Mouse (Mus musculus) cerebellum, adult 18-20 months (tissue): ENCODE data around the gene Wdr91.

Source experiments
- DNase-seq, 2 experiments: peaks; one replicate each; pipeline ENCODE4 v3.0.0; 2021

The Wdr91 gene

DNA sequence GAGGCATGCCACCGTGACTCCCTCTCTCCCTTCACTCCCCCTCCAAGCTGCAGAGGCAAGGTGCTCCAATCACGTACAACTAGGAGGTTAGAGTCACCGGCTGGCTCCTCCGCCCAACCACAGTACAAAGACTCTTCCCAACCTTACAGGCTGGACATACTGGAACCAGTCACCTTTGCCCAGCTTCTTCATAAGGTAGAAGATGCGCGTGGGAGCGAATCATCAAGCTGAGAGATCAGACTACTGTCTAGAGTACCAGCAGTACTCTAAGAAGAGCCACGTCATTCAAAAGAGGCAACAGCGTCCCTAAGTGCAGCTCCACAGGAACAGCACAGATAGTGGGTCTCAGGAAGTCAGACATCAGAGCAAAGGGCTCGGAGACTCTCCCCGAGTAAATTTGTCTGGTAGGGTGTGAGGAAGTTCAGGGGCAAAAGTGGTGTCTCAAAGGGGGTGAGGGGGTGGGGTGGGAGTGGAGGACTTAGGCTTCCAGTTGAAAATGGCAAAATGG is 49.1 kb downstream of the Wdr91 start:
- no peak for DNase-seq

DNA sequence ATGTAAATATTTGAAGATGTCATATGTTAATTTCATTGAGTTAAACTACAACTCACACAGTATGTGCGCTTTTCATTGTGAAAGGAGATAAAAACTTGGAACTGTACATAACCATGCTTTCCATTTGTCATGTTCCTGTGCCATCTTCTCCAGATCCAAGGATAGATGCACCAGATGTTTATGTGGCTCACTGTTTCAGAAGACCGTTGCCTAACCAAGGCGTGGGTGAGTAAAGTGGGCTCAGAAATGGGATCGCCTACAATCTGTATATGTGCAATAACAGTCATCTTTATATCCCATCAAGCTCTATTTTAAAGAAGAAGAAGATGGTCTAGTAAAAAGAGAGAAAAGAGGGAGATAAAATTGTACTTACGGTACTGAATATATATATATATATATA is 78.3 kb downstream of the Wdr91 start:
- no peak for DNase-seq
